Mouse (Mus musculus): ENCODE measurements at regions not wholly inside any gene's neighbourhood (a gene's known extent, or its start where the extent isn't known, plus 50 kb on each side); places are given as distances from the start of the nearest gene placed in this dataset.

DNA sequence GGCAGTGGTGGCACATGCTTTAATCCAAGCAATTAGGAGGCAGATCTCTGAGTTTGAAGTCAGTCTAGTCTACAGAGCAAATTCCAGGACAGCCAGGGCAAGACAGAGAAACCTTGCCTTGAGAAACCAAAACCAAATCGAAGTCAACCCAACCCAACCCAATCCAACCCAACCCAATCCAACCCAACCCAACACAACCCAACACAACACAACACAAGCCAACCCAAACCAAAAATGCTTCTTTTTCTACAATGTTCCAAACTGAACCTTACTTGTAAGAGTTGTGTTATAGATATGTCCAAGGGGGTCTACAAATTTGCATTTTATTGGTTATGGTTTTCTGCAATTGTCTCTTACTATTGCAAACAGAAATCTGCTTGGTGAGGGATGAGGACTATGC lies 52.8 kb upstream of the Chodl start:
- ChIA-PET POLR2A (no interaction called here), CTCF (no interaction called here)

DNA sequence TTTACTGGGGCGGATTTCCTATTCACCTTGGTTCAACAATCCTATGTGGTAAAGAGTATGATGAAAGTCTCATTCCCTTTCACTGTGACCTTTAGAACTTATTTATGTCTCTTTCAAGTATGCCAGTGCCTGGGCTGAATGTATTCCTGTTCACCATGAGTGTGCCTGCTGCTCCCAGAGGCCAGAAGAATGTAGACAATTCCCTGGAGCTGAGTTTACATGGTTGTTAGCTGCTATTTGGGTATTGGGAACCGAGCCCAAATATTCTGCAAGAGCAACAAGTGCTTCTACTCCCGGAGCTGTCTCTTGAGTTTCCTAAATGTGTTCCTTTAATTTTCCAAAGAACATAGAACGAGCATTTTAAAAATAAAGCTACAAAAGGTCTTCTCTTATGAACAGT lies 71.7 kb upstream of the Chodl start:
- ChIA-PET CTCF (no interaction called here), POLR2A (no interaction called here)

DNA sequence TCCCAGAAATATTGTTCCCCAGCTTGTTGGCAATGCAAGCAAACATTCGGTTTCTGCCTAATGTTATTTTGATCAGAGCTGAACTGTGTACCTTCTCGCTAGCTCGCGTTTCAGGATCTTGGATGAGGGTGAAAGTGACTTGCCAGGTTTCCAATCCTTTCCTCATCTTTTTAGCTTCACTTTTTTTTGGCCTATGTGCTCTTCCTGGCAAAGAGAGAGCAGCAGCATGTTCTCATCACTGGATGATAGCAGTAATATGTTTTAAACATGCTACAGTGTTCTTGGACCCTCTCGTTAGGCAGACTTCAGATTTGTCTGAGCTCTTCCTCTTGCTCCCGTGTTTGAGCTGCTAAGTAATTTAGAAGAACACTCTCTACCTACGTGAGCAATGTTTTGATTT lies 99.8 kb upstream of the Chodl start:
- ChIA-PET POLR2A (no interaction called here), CTCF (no interaction called here)

DNA sequence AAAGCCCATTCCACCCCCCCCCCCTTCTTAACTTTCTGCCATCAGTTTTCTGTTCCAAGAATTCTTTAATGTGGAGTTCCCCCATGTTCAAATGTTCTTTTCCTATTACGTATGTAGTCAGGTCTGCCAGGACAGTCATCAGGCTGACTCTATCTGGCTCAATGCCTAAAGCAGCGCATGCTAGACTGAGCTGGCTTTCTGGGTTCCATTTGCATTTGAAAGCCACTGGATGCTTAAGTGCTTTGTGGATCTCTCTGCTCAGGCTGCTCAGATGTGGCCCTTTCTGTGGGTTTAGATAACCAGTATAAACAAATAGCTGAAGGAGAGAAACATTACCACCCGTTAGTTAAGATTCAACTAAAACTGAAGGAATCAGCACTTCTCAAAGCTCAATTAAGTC lies 103.0 kb upstream of the Chodl start:
- ChIA-PET CTCF (interaction anchor here in 2 of 4 experiments (0.5 to 0.7 kb wide), 2 partner anchors 192 to 562 kb away, joined by 3 to 5 read pairs; no protein-coding TSS in a partner anchor), POLR2A (interaction anchor here in 2 of 4 experiments (0.7 kb wide), 2 partner anchors 83 to 210 kb away, joined by 3 to 8 read pairs; no protein-coding TSS in a partner anchor)

DNA sequence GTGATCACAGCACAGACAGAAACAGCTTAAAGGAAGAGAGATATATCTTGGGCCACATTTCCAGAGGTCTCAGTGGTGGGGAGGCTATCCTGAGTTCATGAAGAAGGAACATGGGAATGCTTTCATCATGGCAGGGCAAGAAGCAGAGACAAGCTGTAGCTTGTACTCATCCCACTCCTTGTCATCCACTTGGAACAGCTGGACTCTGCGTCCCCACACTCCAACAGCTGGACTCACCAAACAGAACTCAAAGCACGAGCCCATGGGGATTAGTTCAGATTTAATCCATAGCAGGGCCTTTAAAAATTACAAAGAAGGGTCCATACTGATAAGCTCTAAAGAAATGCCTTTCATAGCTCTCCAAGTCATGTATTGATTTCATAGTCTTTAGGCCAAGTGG lies 140.7 kb upstream of the Chodl start:
- CTCF ChIA-PET, result no interaction called here
- POLR2A ChIA-PET, result no interaction called here

DNA sequence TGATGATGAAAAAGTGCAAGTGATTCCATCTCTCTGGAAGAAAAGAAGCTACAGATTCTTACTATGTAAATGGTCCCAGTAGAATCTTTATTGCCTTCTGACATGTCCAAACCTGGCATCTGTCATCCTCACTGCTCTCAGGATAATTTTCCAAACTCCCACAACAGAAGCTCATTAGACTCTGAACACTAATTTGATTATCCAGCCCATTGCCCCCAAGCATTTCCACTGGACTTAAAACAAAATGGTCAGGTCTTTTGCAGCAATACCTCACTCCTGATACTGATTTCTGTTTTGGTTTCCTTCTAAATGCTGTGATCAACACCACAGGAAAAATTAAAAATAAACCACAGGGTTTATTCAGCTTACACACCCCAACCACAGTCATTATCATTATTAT lies 171.5 kb upstream of the Chodl start:
- CTCF ChIA-PET, result interaction anchor here in 1 of 4 experiments (0.7 kb wide), 1 partner anchor 753 kb away, joined by 7 read pairs; no protein-coding TSS in a partner anchor
- POLR2A ChIA-PET, result interaction anchor here in 1 of 4 experiments (0.7 kb wide), 1 partner anchor 106 kb away, joined by 5 read pairs; no protein-coding TSS in a partner anchor

DNA sequence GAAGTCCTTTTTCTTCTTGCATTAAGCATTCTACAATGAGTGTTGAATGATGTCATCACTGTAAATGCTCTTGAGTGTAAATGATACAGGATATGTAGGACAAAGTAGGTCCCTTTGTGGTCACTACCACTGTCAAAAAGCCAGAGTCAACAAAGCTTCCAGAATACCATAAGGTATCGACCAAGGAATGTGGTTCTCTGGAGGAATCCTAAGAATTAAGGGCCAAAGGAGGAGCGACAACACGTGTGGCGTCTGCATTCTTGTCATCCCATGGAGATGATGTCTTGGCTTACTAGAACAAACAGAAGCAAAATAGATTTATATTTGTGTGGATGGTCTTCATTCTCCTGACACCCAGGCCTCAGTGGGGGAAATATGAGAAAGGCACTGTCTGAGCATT lies 161.4 kb upstream of the D16Ertd472e start:
- ChIA-PET POLR2A (no interaction called here), CTCF (no interaction called here)

DNA sequence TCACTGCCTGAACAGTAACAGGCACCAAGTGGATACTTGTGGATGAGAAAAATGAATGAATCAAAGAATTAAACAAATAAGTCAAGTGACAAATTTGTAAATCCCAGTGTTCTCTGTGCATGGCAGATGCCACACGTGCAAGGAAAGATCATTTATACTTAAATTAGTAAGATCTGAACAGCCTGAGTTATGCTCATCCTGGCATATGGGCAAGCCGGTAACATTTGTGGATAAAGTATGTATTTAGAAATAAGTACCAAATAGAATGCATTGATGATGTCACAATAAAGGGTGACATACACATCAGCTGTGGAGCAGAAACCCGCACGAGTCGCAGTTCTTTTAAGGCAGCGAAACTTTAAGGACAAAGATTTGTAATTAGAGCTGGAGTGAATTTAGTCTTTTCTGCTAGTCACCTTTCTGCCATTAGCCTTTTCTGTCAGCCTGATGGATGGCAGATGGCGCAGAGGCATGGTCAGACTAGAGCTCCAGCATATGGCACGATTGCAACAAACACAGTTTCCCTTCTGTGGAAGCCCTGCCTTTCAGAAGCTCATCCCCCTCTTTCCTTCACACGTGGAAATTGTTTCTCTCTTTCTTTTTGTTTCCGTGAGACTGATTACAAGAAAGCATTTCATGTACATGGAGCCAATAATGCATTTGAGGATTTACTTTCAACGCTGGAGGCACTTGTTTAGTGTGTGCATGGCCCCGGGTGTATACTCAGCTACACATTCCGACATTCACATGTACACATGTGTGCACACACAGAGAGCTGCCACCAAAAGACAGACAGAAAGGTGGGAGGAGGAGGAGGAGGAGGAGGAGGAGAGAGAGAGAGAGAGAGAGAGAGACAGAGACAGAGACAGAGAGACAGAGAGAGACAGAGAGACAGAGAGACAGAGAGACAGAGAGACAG lies 154.3 kb upstream of the D16Ertd472e start:
- POLR2A ChIA-PET, result no interaction called here
- CTCF ChIA-PET, result interaction anchor here in 1 of 4 experiments (0.5 kb wide), 1 partner anchor 239 kb away, joined by 3 read pairs; no protein-coding TSS in a partner anchor

DNA sequence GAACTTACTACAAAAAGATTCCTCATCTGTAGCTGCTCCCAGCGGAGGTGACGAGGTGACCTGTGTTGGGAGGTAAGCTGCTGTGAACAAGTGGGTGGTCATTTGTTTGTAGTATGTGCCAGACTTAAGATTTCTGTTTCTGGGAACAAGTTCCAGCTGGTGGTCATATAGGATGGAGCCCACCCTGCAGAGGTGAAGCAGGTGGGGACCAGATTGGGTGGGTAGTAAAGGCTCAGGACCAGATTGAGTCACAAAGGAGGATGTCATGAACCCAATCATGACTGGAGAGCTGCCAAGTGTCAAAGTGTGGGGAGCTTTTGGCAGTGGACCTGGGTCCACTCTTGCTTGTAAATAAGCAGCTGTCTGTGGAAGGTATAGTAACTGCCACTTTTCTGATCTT lies 149.0 kb upstream of the D16Ertd472e start:
- ChIA-PET POLR2A (no interaction called here), CTCF (no interaction called here)

DNA sequence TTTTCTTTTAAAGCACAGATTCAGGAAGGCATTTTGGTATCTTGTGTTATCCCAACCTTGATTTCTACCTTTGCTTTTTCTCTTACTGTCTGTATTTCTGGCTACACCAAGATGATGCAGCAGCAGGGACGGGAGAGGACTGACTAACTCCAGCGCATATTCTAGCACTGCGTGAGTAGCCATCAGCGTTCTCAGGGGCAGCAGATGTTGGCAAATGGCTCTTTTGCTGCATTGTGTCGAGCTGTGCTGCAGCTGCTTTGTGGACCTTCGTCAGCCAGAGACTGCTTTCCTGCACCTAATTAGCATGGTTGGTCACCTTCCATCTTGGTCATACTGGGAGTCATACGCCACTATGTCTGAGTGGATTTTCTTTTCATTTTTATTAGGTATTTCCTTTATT lies 133.4 kb upstream of the D16Ertd472e start:
- ChIA-PET POLR2A (no interaction called here), CTCF (no interaction called here)

DNA sequence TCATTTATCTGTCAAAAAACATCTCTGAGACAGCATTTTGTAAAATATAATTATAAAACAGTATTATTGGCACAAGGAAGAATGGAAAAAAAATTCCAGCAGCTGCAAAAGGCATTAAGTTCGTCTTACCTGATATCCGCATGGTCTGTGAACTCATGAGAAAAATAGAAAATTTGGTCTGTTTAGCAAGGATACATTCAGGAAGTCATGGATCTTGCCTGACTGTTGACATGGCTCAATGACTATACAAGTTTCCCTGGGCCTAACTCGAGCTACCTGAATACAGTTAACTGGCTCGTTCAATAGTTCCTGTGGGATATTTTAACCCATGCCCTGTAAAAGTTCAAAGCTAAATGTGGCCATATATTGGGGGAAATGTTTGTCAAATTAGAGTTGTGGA lies 131.1 kb upstream of the D16Ertd472e start:
- ChIA-PET CTCF (no interaction called here), POLR2A (no interaction called here)

DNA sequence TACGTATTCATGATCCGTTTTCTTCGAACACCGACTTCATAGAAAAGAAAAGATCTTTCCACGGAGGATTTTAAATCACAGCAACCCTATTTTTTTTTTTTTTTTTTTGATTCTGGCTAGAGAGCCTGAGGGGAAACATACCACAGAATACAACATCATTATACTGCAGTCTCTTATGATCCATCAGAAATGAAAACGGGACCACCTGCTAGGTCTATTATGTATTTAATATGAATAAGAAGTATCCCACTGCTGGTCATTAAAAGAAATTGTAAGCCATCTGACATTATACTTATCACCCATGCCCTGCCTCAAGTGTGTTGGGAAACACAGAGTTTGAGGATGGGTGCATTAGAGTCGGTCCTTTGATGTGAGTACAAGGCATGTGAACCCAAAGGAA lies 130.7 kb upstream of the D16Ertd472e start:
- ChIA-PET CTCF (no interaction called here), POLR2A (no interaction called here)

DNA sequence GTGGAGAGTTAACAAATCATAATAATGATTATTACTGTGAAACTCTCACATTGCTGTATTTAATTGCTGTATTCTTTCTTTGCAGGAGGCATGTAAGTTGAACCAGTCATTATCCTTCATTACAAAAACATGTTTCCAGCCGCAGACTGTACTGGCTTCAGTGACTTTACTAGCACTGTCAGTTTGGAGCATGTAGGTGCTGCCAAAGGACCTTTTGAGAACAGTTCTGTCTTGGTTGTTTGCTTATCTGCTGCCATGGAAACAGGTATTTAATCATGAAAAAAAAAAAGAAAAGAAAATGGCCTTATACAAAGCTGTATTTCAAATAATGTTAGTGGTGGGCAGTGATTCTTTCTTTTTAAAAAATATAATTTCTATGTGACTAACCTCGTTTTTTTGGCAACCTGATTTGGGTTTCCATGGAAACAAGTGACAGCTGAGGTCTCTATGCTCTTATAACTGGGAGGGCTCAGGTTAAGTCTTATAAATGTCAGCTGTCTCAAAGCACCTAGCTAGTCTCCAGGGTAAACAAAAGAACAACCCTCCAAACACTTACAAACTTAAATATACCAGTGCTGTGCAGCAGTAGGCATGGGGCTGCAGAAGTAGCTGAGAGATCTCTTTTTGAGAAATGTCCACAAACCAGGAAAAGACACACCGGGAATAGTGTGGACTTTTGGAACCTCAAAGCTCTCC lies 121.2 kb upstream of the D16Ertd472e start:
- POLR2A ChIA-PET, result interaction anchor here in 1 of 4 experiments (0.6 kb wide), 1 partner anchor 52 kb away, joined by 3 read pairs; no protein-coding TSS in a partner anchor
- CTCF ChIA-PET, result no interaction called here

DNA sequence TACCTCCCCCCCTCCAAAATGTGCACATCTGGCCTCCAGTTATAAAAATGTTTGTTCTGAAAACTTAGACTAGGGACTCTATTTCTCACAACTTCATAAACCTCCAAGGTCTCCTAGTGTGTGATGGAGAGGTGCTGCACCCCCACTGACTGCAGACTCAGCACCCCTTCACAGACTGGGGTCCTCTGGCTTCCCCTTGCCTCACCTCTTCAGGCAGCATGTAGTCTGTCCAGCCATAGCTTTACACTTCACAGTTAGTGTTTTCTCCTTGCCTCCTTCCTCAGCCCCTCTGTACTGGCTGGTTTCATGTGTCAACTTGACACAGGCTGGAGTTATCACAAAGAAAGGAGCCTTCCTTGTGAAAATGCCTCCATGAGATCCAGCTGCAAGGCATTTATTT lies 111.7 kb upstream of the D16Ertd472e start:
- CTCF ChIA-PET, result interaction anchor here in 1 of 4 experiments (1.1 kb wide), 1 partner anchor 53 kb away, joined by 3 read pairs; no protein-coding TSS in a partner anchor
- POLR2A ChIA-PET, result no interaction called here

DNA sequence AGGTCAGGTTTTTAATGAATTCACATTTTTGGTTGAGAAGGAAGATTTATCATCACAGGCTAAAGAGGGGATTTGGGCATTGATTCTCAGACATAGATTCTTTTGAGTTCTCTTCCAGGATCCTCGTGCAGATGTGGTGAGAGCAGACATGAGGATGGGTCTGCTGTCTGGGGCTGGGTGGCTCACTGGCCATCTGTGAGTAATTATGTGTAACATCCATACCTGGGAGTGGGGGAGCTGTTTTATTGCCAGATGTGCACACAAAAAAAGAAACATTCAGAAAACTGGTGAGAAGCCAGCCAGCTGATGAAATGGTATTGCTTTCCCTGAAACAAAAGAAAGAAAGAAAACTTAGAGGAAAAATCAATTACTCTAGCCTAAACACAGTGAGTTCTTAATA lies 108.7 kb upstream of the D16Ertd472e start:
- CTCF ChIA-PET, result no interaction called here
- POLR2A ChIA-PET, result no interaction called here

DNA sequence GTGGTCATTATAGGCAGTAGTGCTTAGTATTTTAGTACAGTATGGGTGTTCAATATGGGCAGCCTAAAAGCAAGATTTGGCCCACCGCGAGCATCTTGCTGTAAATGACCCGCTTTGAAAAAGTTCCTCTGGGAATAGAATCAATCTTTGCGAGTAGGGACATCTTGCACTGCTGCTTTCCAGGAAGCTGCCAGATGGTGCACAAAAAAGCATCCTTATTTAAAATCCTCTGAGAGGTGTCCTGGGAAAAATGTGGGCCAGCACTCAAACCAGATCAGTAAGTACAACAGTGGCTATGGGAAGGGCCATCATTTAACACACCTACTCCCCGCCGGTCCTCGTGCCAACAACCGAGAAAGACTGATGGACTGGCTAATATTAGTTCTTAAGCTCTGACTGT lies 107.5 kb upstream of the D16Ertd472e start:
- ChIA-PET POLR2A (no interaction called here), CTCF (no interaction called here)

DNA sequence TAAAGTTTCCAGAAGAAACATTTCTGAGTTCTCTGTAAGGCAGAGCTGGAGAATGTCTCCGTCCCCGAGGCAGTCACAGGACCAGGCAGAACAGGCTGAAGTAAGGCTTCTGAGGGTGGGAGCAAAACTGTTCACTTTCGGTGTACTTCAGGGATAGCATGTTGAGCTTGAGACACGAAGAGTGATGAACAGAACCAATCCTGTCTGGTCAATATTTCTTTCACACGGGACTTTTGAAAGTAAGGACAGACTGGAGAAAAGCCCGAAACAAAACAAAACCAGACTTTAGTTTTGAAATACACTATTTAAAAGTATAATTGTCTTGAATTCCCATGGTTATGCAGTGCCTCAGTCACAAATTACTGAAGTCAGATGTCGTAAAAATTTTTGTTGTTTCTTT lies 84.6 kb upstream of the D16Ertd472e start:
- ChIA-PET CTCF (no interaction called here), POLR2A (no interaction called here)

DNA sequence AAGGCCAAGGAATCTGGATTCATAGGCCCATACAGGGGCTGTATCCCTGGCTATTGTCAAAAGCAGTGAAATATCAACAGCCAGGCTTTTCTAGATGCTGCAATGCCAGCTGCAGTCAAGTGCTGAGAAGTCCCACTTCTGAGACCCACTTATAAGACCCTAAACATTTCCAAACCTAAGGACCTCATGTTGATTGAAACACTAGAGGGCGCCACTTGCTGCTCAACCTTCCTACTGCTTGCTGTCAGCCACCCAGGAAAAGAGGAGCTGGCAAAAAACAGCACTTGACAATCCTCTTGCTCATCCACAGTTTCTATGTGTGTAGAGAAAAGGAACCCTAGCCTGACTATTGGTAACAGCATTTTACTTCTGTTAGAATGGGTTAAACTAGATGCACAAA lies 68.2 kb upstream of the D16Ertd472e start:
- ChIA-PET POLR2A (interaction anchor here in 1 of 4 experiments (1.2 kb wide), 1 partner anchor 189 kb away, joined by 3 read pairs; no protein-coding TSS in a partner anchor), CTCF (interaction anchor here in 3 of 4 experiments (0.6 to 1.5 kb wide), 21 partner anchors 9 to 414 kb away, joined by 3 to 12 read pairs (median 4); no protein-coding TSS in a partner anchor)

DNA sequence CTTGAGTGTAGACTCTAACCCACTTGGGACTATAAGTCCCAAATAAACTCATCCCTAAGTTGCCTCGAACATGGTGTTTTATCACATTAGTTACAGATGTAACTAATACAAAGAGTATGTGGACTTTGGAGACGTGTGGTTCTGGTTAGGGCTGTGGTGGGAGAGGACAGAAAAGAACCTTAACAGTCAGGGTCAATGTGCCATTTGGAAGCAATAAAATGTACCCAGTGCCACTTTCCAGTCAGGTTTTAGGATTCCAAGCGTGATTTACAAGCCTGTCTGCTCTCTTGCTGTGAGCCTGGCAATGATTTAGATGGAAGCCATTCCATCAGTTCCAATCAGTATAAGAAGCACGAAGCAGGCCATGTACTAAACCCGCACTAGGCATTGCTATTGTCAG lies 65.2 kb upstream of the D16Ertd472e start:
- CTCF ChIA-PET, result no interaction called here

DNA sequence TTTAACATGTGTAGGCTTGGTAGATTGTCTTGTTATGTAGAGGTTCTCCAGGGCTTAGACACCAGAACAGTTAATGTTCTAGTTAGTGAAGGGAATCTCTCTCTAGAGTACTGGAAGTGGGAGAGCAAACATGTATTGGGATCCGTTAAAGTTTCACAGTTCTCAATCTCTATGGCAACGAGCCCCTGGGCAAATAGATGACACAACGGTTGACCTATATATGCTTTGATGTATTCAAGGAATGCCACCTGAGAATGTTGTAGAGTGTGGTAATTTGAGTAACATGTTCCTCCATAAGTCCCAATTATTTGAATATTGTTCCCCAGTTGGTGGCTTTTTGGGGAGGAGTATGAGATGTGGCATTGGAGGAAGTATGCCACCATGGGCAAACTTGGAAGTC lies 64.7 kb upstream of the D16Ertd472e start:
- ChIA-PET CTCF (no interaction called here), POLR2A (no interaction called here)

More for the DNA sequence above, 65.2 kb upstream of the D16Ertd472e start:
- POLR2A ChIA-PET, result no interaction called here

Measured in embryonic stem cell, embryonic (primary cell).